Mouse (Mus musculus) heart, adult 8-10 months (tissue): Measurements from ENCODE around the gene Mapk12. TPM values are rescaled to one million over a fixed set of nuclear protein-coding genes. Genes with fewer than 3 reads are reported as not detected.
A peak's percentile ranks its signal among the peaks of the same experiment; 100 is the strongest.

ENCODE experiments used
- DNase-seq: peaks from one replicate; pipeline ENCODE4 v3.0.0; 2022; ENCODE audit warnings: low spot score
- microRNA-seq: library from miRNA; unstranded; fragments of <30 nt; microRNA quantifications from one replicate; pipeline ENCODE4 v1.2.0, GENCODE M21; 2022
- total RNA-seq, 4 experiments: library from RNA; stranded (reverse); gene quantifications; 2 replicates each; pipeline ENCODE4 v1.2.4; 2022

The Mapk12 gene
- total RNA-seq, 4 experiments from 2014 or later = 21.1 to 31.4 (median 28.0) TPM

GRCm38 (mm10) chr15:89098616-89099015, 41.9 kb downstream of the Mapk12 start:
- no peak for DNase-seq

GRCm38 (mm10) chr15:89097450-89097849, 43.1 kb downstream of the Mapk12 start:
- no peak for DNase-seq

- no peak for DNase-seq
These were observed 48.3 kb downstream of the Mapk12 start for GRCm38 (mm10) chr15:89092181-89092580.

- DNase-seq = no peak
These were observed 49.8 kb downstream of the Mapk12 start for GRCm38 (mm10) chr15:89090662-89091061.

GRCm38 (mm10) chr15:89089248-89090051, 51.1 kb downstream of the Mapk12 start:
- DNase-seq = no peak

GRCm38 (mm10) chr15:89088607-89089247, 51.8 kb downstream of the Mapk12 start, which contains the start of gene Selenoo:
Gene Selenoo, plus strand, starts transcription at chr15:89089084.
- peak; percentile 93 for DNase-seq

- no peak for DNase-seq
These were observed 55.7 kb downstream of the Mapk12 start for GRCm38 (mm10) chr15:89084826-89085225.

GRCm38 (mm10) chr15:89083906-89084305, 56.6 kb downstream of the Mapk12 start:
- no peak for DNase-seq

Small RNA genes within 50 kb of the gene (microRNA-seq; reads per million reads assigned to microRNA genes)
- 2.5 reads per million for gene Mir6958
- gene Mir7118 = not detected

Other genes with a start within 250 kb of the Mapk12 start
- gene Ttll8, start 186.3 kb downstream of the Mapk12 start, total RNA-seq = not detected
- gene Mlc1, start 161.7 kb downstream of the Mapk12 start, total RNA-seq = not detected
- gene Mov10l1, start 157.8 kb downstream of the Mapk12 start, total RNA-seq = 100 to 1,000 TPM; 105 to 126 (median 121) TPM
- 1 to 10 TPM; 1.1 to 2.1 (median 1.7) TPM for gene Panx2, start 81.0 kb downstream of the Mapk12 start, total RNA-seq
- gene Trabd, start 65.6 kb downstream of the Mapk12 start, total RNA-seq = 10 to 100 TPM; 43.9 to 51.4 (median 45.4) TPM
- 10 to 100 TPM; 15.0 to 16.6 (median 15.8) TPM for gene Selenoo, start 51.6 kb downstream of the Mapk12 start, total RNA-seq
- 10 to 100 TPM in 1 of 4 experiments, 1 to 10 TPM in 3; 8.2 to 11.6 (median 9.0) TPM for gene Tubgcp6, start 17.6 kb downstream of the Mapk12 start, total RNA-seq
- gene Hdac10, start 12.0 kb downstream of the Mapk12 start, total RNA-seq = 1 to 10 TPM; 5.8 to 9.5 (median 6.9) TPM
- gene Mapk11, start 8.9 kb upstream of the Mapk12 start, total RNA-seq = 1 to 10 TPM; 1.1 to 2.8 (median 2.7) TPM
- gene Plxnb2, start 40.1 kb upstream of the Mapk12 start, total RNA-seq = 100 to 1,000 TPM in 2 of 4 experiments, 10 to 100 TPM in 2; 92.5 to 104 (median 99.6) TPM
- gene Dennd6b, start 55.8 kb upstream of the Mapk12 start, total RNA-seq = 10 to 100 TPM in 2 of 4 experiments, 1 to 10 TPM in 2; 8.8 to 12.9 (median 11.0) TPM
- 10 to 100 TPM; 82.1 to 87.5 (median 84.7) TPM for gene Ppp6r2, start 70.8 kb upstream of the Mapk12 start, total RNA-seq
- 10 to 100 TPM; 56.5 to 74.5 (median 69.5) TPM for gene Sbf1, start 174.6 kb upstream of the Mapk12 start, total RNA-seq
- gene Adm2, start 182.0 kb upstream of the Mapk12 start, total RNA-seq = not detected
- not detected for gene Miox, start 193.7 kb upstream of the Mapk12 start, total RNA-seq
- 10 to 100 TPM; 23.6 to 29.1 (median 26.7) TPM for gene Lmf2, start 215.0 kb upstream of the Mapk12 start, total RNA-seq
- gene Ncaph2, start 215.0 kb upstream of the Mapk12 start, total RNA-seq = 10 to 100 TPM; 52.8 to 67.4 (median 57.4) TPM
- 10 to 100 TPM; 21.9 to 32.0 (median 24.4) TPM for gene Sco2, start 233.1 kb upstream of the Mapk12 start, total RNA-seq
- gene Tymp, start 236.3 kb upstream of the Mapk12 start, total RNA-seq = under 1 TPM; 0.22 to 0.72 (median 0.31) TPM
- 1 to 10 TPM in 3 of 4 experiments, under 1 TPM in 1; 0.41 to 2.3 (median 2.2) TPM for gene Odf3b, start 238.6 kb upstream of the Mapk12 start, total RNA-seq
- gene Klhdc7b, start 244.2 kb upstream of the Mapk12 start, total RNA-seq = not detected